Mouse (Mus musculus) ovary, adult 18-20 months (tissue): Measurements from ENCODE around the gene Bfsp2.
"Not testable (repeated sequence)": the region's sequence is repeated elsewhere in the genome, so short reads cannot be mapped to it uniquely, and the experiment has no call there.

Source experiments
- DNase-seq: peaks from one replicate; pipeline ENCODE4 v3.0.0; 2022; ENCODE audit warnings: low spot score, mixed read lengths

Gene Bfsp2

GRCm38 (mm10) chr9:103430431-103431220 is 49.6 kb downstream of the Bfsp2 start:
- DNase-seq = no peak

DNA sequence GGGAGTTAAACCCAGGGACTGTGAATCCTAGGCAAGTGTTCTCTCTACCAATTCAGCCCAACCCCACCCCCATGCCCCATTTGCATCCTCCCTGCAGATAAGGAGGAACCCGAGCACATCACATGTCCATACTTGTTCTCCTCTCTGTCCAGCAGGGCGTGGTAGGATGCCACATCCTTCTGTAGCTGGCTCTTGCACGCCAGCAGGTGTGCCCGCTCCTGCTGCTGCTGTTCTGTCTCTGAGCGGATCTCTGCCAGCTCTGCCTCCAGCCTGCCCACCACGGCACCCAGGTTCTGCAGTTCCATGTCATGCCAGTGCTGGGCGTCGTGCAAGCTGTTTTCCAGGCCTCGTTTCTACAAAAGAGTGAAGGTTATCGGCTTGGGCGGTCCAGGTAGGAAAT is 53.8 kb downstream of the Bfsp2 start:
- no peak for DNase-seq

DNA sequence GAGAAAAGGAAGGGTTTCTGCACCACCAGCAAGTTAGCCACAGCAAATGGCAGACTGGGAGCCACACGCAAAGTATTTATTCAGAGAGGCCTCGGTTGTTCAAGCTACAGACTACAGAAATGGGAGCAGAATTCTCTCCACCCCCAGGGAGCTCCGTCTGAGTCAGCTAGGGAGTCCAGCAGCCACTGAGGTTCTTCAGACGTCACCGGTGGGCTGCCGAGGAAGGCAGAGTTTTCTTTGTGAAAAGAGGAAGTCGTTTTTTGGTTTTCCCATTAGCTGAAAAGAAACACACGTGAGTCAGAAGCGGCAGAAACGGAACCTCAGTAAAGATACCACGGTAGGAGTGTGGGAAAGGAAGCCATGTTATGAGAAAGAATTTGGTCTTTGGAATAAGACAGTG is 55.4 kb downstream of the Bfsp2 start:
- DNase-seq = no peak

GRCm38 (mm10) chr9:103423951-103424350 is 56.3 kb downstream of the Bfsp2 start:
- no peak for DNase-seq

DNA sequence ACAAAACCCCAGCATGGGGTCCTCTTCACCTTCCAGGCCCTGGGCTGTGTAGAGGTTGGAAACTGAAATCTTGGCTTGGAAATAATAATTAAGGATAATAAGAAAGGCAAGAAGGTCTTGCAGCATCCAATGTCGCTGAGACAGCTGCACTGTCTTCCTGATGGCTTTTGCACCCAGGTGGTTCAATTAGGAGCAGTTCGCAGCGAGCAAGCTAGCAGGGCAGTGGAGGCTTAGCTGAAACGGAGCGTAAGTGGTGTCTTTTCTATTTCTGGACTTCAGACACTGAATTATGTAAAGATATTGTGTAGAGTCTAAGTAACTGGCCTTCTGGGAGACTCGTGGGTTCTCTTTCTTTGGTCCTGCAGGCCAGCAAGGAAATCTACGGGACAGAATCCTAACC is 56.8 kb downstream of the Bfsp2 start:
- DNase-seq = no peak

DNA sequence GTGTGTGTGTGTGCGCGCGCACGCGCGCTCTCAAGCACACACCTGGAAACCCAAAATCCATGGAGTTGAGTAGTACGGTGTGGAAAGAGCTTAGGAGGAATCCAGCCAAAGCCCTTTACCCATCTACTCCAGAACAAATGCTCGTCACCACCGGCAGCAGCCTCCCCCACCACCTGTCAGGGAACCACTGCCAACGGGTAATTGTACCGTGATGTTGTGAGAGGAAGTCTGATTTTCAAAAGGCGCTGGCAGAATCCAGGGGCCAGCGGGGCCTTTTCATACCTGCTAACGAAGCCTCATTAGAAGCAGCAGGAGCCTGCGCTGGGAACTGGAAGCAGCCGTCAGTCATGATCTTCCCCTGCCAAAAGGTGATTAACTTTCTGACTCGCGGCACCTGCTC is 57.4 kb downstream of the Bfsp2 start:
- no peak for DNase-seq

DNA sequence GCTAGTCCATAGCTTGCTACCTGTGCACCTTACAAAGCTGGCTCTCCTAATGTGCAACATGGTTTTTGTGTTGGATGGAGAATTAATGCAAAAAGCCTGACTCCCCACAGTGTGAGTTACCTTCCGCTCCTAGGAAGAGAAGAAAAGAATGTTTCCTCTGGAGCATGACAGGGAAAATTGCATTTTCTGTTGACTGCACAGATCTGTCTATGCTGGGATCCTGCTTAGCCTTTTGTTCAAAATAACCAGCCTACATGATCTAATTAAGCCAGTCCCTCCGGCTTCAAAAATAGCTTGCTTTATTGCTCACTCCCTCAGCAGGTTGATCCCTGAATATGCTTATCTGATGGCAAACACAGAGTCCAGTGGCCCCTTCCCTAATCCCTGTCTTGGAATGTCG is 59.4 kb downstream of the Bfsp2 start:
- no peak for DNase-seq

- DNase-seq = no peak
Observed at GRCm38 (mm10) chr9:103418786-103419185, 61.4 kb downstream of the Bfsp2 start.

DNA sequence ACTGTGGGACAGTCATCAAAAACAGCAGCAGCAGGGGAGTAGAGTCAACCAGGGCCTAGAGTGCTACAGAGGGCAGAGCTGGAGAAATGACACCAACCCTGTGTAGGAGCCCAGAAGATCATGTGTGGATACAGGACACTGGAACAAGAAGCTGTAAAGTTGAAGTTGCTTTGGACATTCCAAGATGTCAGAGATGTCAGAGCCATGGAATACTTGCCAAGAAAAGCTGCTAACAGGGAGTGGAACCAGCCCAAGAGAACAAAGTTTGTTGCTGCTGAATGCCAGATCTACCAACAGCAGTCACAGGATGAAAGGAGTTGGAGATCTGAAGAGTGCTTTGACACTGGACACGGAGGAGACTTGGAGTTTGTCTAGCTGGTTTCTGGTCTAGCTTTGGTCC is 62.0 kb downstream of the Bfsp2 start:
- DNase-seq = not testable (repeated sequence)

DNA sequence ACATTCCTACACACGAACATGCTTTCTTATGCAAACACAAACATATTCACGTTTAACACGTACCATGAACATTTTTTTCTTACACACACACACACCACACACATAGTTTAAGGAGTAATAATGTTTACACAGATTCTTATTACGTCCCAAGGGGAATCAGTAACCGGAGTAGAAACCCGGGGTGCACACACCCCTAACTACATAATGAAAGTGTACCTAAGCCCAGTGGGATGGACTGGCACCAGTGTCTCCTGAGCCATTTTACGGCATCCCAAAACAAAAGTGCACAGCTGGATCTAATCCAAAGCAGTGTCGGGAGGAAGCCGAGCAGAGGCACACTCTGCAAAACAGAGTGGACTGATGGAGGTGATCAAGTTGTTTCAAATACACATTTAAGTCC is 66.8 kb downstream of the Bfsp2 start:
- DNase-seq = no peak

- DNase-seq = no peak
Observed at GRCm38 (mm10) chr9:103409119-103409518, 71.1 kb downstream of the Bfsp2 start.

GRCm38 (mm10) chr9:103408136-103408777 is 72.0 kb downstream of the Bfsp2 start:
- no peak for DNase-seq

GRCm38 (mm10) chr9:103403331-103403973 is 76.8 kb downstream of the Bfsp2 start:
- no peak for DNase-seq

DNA sequence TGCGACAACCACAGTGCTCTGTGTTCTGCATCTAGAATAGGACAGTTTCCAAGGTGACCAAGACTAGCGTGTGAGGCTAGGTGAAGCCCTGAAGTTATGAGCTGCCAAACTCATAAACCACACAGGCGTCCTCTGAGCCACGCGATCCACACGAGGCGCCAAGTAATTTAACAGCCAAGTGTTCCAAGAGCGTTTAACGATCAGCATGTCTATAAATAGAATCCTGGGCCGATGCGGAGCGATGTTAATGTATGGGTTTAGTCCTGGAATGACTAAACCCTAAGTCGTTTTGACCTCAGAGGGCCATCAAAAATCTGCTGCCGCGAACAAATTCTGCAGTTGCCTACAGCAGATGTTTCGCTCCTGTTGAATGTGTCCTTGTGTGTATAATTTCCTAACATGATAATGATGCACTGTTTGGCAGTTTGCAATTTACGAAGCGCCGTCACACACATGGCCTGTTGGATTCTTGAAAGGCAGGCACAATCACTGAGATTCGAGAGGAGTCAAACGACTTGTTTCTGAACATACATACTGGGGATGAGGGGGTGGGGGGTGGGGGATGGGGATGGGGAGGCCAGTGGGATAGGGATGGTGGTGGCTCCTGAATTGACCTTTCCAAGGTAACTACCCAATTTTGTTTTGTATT is 81.6 kb downstream of the Bfsp2 start:
- DNase-seq = no peak

GRCm38 (mm10) chr9:103393256-103393655 is 87.0 kb downstream of the Bfsp2 start:
- no peak for DNase-seq

DNA sequence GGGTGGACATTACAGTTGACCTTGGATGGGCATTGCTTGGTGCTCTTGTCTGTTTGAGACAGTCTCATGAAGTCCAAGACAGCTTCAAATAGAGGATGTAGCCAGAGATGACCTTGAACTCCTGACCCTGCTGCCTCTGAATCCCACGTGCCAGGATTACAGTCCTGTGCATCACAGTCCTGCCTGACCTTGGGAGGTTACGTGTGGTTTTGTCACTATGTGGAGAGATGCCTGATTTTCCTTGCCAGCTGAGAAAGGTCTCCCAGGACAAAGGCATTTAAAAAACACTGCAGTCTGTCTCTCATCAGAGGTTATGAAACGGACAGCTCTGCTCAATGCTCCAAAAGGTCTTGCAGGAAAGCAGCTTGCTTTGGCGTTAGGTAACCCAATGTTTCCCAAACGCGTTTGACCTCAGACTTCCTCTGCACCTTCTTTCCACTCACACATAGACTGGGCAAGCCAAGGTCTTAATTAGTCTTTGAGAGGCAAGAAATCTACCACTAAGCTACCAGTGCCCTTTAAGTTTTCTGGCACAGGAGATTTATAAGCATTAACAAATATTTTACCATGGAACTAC is 88.3 kb downstream of the Bfsp2 start:
- no peak for DNase-seq

DNA sequence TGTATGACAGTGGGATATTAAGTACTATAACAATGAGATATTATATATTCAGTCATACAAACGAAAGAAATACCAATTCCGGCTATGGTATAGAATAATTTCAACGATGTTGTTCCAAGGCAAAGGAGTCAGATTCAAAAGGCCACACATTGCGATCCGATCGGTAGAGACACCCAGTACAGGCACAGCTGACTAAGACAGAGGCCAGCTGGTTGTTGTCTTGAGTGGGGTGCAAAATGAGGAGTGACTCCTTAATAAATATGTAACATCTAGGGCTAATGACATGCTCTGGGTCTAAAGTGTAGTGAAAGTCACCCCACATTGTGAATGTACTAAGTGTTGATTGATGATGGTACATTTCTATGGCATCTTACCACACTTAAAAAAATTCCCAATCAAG is 91.0 kb downstream of the Bfsp2 start:
- no peak for DNase-seq

DNA sequence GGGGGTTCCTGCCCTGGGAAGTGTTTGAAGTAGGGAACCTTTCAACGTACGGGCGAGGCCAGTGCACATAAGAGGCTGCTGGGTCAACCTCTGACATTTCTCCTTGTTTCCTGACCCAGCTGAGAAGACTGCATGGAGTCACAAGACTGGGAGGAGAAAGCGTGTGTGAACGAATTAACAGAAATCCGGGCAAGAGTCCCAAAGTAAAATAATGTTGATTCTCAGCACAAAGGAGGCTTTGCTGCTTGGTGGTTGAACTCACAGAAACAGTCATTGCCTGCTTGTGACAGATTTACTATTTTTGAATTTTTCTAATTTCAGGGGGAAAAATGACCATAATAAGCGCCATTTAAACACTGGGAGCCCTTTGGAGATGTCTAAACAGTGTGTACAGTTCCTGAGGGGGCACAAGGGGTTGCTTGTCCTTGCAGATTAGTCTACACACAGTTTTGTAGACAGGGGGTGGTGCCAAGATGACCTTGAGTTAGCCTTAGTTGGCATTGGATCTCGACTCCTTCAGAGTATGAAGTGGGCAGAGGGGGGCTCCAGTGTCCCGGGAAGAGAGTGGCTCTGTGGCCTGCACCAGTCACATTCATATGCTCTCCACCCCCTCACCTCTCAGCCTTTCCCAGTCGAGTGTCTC is 93.1 kb downstream of the Bfsp2 start:
- DNase-seq = peak; percentile 60

DNA sequence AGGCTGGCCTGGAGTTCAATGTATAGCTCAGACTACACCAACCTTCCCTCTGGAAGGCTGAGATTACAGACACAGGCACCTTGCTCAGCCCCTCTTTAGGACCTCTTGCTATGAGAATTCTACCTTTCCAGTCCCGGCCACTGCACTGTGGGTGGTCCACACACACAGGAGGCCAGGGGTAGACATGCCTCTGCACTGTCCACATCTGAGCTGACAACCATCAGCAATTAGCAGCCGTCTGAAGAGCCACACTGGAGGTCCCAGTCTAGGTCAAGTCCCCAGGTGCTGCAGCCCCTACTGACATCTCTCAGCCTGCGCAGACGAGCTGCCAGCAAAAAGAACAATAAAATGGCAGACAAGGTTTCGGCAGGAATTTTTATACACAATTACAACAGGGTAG is 93.6 kb downstream of the Bfsp2 start:
- DNase-seq = no peak

- DNase-seq = no peak
Observed at GRCm38 (mm10) chr9:103385600-103385999, 94.6 kb downstream of the Bfsp2 start.

DNA sequence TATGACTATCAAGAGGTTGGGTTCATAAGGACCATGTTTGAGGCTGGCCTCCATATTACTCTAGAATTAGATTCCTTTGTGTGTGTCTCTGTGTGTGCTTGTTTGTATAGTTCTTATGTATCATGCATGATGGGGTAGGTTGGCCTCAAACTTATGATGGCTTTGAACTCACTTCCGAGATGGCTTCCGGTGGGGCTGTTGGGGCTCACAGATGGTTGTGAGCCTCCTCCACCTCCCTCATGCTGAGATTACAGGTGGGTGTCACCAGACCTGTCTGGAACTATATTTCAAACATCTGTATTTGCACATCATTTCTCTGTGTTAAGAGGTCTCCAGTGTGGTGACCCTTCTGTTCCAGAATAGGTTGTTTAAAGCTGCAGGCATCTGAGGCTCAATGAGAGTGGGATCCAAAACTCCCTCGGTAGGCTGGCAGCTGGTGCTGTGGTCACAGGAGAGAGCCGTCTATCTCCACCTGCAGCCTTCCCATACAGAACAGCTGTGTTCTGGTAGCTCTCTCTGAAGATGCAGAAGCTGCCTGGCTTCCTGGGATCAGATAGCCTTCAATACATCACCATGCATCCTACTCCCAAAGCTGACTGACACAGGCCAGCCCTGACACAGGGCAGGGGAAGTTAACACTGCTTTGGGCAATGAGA is 96.0 kb downstream of the Bfsp2 start:
- DNase-seq = no peak
